Comparison of ENCODE assay signal across 13 mouse cellular contexts in genomic region chr9:56757791-56758190, GRCm38 (mm10). TPM values are rescaled to one million over a fixed set of nuclear protein-coding genes. Genes with fewer than 3 reads are reported as not detected.
DNase-seq lines count a peak whose midpoint lies in the region; ATAC-seq and TF ChIP-seq lines count a peak whose summit lies in the region.
"Had no signal": no experiment of that assay in that cellular context is flagged by ENCODE, and none has a peak within 500 bp of the region (broad histone marks: within the 10 kb centered on the region; RNA-seq: fewer than 3 reads in every experiment).

No protein-coding gene starts in this region.

- peak overlapping the region; percentile 11; the same call in 1 of the 2 replicates for H3K27ac ChIP-seq in left cerebral cortex, adult 2 months
- H3K27ac ChIP-seq in hindbrain, embryonic 10.5 days, result 0 out of 2 replicates have a peak overlapping the region, but pooled peaks have one; percentile 41
- H3K27ac ChIP-seq in limb, embryonic 12.5 days, result no peak overlapping the region
- peak overlapping the region; percentile 55 for H3K27ac ChIP-seq in neural tube, embryonic 13.5 days (replicated peaks)
- no peak overlapping the region for H3K27ac ChIP-seq in liver, embryonic 12.5 days
- H3K27ac ChIP-seq: gastrocnemius, adult 2 months; liver, embryonic 15.5 days had no signal

- H3K9ac ChIP-seq in limb, embryonic 12.5 days (replicated peaks), result no peak overlapping the region
- peak overlapping the region; percentile 10; the same call in 1 of the 2 replicates for H3K9ac ChIP-seq in neural tube, embryonic 13.5 days
- H3K9ac ChIP-seq in liver, embryonic 12.5 days, result no peak overlapping the region
- H3K9ac ChIP-seq: liver, embryonic 15.5 days had no signal

- H3K4me1 ChIP-seq in hindbrain, embryonic 10.5 days (replicated peaks), result peaks cover 23% of the 10 kb centered on the region
- peaks cover 12% of the 10 kb centered on the region for H3K4me1 ChIP-seq in limb, embryonic 12.5 days (replicated peaks)
- peaks cover 45% of the 10 kb centered on the region for H3K4me1 ChIP-seq in neural tube, embryonic 13.5 days (replicated peaks)
- H3K4me1 ChIP-seq in liver, embryonic 12.5 days, result no peaks in the 10 kb centered on the region
- H3K4me1 ChIP-seq: liver, embryonic 15.5 days had no signal

- H3K36me3 ChIP-seq in hindbrain, embryonic 10.5 days, result no peaks in the 10 kb centered on the region
- H3K36me3 ChIP-seq in limb, embryonic 12.5 days, result no peaks in the 10 kb centered on the region
- no peaks in the 10 kb centered on the region for H3K36me3 ChIP-seq in neural tube, embryonic 13.5 days
- H3K36me3 ChIP-seq in liver, embryonic 12.5 days, result no peaks in the 10 kb centered on the region
- H3K36me3 ChIP-seq: liver, embryonic 15.5 days had no signal

- H3K27me3 ChIP-seq in hindbrain, embryonic 10.5 days (ENCODE audit: insufficient read depth, poor library complexity, severe bottlenecking), result 0 out of 2 replicates have a peak, but pooled peaks cover 6% of the 10 kb centered on the region
- H3K27me3 ChIP-seq in limb, embryonic 12.5 days, result peaks cover 3% of the 10 kb centered on the region; the same call in 1 of the 2 replicates
- H3K27me3 ChIP-seq in neural tube, embryonic 13.5 days, result 0 out of 2 replicates have a peak, but pooled peaks cover 6% of the 10 kb centered on the region
- H3K27me3 ChIP-seq in liver, embryonic 12.5 days (replicated peaks), result no peaks in the 10 kb centered on the region
- H3K27me3 ChIP-seq: liver, embryonic 15.5 days had no signal

- ATAC-seq in limb, embryonic 12.5 days (ENCODE audit: insufficient number of reproducible peaks, insufficient read depth, low FRiP score, low TSS enrichment, low read depth), result no peak
- peak; percentile 81 for ATAC-seq in neural tube, embryonic 13.5 days (ENCODE audit: low read depth)
- ATAC-seq in liver, embryonic 12.5 days, result no peak

- no peak for DNase-seq in left cerebral cortex, adult 2 months (ENCODE audit: extremely low spot score in 1 of 2, low spot score in 2 of 2)
- DNase-seq in left cerebral cortex, postnatal 25 days (ENCODE audit: low spot score in 2 of 2), result no peak
- DNase-seq in hindbrain, embryonic 10.5 days (ENCODE audit: low spot score), result peak; percentile 15
- no peak for DNase-seq in Muller cell, postnatal 12 days (ENCODE audit: inconsistent ontology term)
- DNase-seq in cerebellum, adult 18-20 months, result no peak
- DNase-seq: cerebellum, postnatal 25 days; gastrocnemius, adult 2 months; kidney, adult 11 months; thymus, postnatal 36 days had no signal

- intact Hi-C loops in left cerebral cortex, adult 2 months (cut with DNase I), result no loop called here
- intact Hi-C loops in left cerebral cortex, postnatal 25 days (cut with DNase I), result no loop called here

- no peak for TF ChIP-seq CTCF in left cerebral cortex, adult 2 months (IDR thresholded peaks at IDR 0.05)

- peak overlapping the region; percentile 31 for H3K4me2 ChIP-seq in limb, embryonic 12.5 days
- H3K4me2 ChIP-seq in neural tube, embryonic 13.5 days, result no peak overlapping the region
- no peak overlapping the region for H3K4me2 ChIP-seq in liver, embryonic 12.5 days
- H3K4me2 ChIP-seq: liver, embryonic 15.5 days had no signal

- no peaks in the 10 kb centered on the region for H3K9me3 ChIP-seq in hindbrain, embryonic 10.5 days
- H3K9me3 ChIP-seq in limb, embryonic 12.5 days, result no peaks in the 10 kb centered on the region
- H3K9me3 ChIP-seq in neural tube, embryonic 13.5 days, result no peaks in the 10 kb centered on the region
- H3K9me3 ChIP-seq in liver, embryonic 12.5 days (replicated peaks), result no peaks in the 10 kb centered on the region
- H3K9me3 ChIP-seq: liver, embryonic 15.5 days had no signal

- 46% methylated on average over 11 of the region's 11 CpGs for WGBS in hindbrain, embryonic 10.5 days
- 17% methylated on average over 11 of the region's 11 CpGs for WGBS in limb, embryonic 12.5 days
- 3% methylated on average over 11 of the region's 11 CpGs for WGBS in neural tube, embryonic 13.5 days
- WGBS in liver, embryonic 12.5 days (ENCODE audit: insufficient replicate concordance), result 42% methylated on average over 11 of the region's 11 CpGs

- no peak overlapping the region for H3K4me3 ChIP-seq in left cerebral cortex, adult 2 months
- H3K4me3 ChIP-seq in hindbrain, embryonic 10.5 days, result no peak overlapping the region
- H3K4me3 ChIP-seq in limb, embryonic 12.5 days (replicated peaks), result no peak overlapping the region
- no peak overlapping the region for H3K4me3 ChIP-seq in neural tube, embryonic 13.5 days
- H3K4me3 ChIP-seq in liver, embryonic 12.5 days, result no peak overlapping the region
- H3K4me3 ChIP-seq: gastrocnemius, adult 2 months; liver, embryonic 15.5 days had no signal

RNA-seq across cellular contexts. Expression of gene Lingo1, which starts 38.5 kb away (rescaled TPM):
- 100 to 1,000 TPM; 481 to 504 TPM for total RNA-seq in left cerebral cortex, adult 2 months (2021)
- total RNA-seq in left cerebral cortex, postnatal 25 days (2021), result 100 to 1,000 TPM; 486 to 559 TPM
- polyA plus RNA-seq in hindbrain, embryonic 10.5 days (2016; fragmentation: Nextera tagmentation; extraction: Ambion mirVana), result 5.1 and 9.9 TPM in 2 replicates
- polyA plus RNA-seq in limb, embryonic 12.5 days (2016; fragmentation: Nextera tagmentation; extraction: Ambion mirVana), result 2.1 and 2.5 TPM in 2 replicates
- polyA plus RNA-seq in neural tube, embryonic 13.5 days (2015; fragmentation: Nextera tagmentation; extraction: Ambion mirVana), result 55.7 and 59.4 TPM in 2 replicates
- polyA plus RNA-seq in liver, embryonic 12.5 days (2016; fragmentation: Nextera tagmentation; extraction: Ambion mirVana), result 0.75 and 1.2 TPM in 2 replicates

Comparison
In these comparisons a context has a peak if more than half of its experiments do, and no peak if none do; other contexts are left out.
1. H3K27ac ChIP-seq: peak in left cerebral cortex, adult 2 months (single experiment), hindbrain, embryonic 10.5 days (single experiment) and neural tube, embryonic 13.5 days (single experiment); none in limb, embryonic 12.5 days (single experiment) and liver, embryonic 12.5 days (single experiment).